Comparison of ENCODE assay signal across 19 mouse cellular contexts in genomic region chr10:32052546-32053295, GRCm38 (mm10).
DNase-seq lines count a peak whose midpoint lies in the region; ATAC-seq and TF ChIP-seq lines count a peak whose summit lies in the region.
"Had no signal": no experiment of that assay in that cellular context is flagged by ENCODE, and none has a peak within 500 bp of the region (broad histone marks: within the 10 kb centered on the region; RNA-seq: fewer than 3 reads in every experiment).

No protein-coding gene starts in this region.

- WGBS in forebrain, embryonic 14.5 days = 83% methylated on average over 5 of the region's 5 CpGs
- 89% methylated on average over 5 of the region's 5 CpGs for WGBS in forebrain, embryonic 11.5 days
- 68% methylated on average over 5 of the region's 5 CpGs for WGBS in forebrain, embryonic 16.5 days
- 83% methylated on average over 5 of the region's 5 CpGs for WGBS in hindbrain, embryonic 16.5 days

- H3K27me3 ChIP-seq in forebrain, embryonic 14.5 days (replicated peaks; ENCODE audit: control insufficient read depth, insufficient read depth, low read length) = no peaks in the 10 kb centered on the region
- no peaks in the 10 kb centered on the region for H3K27me3 ChIP-seq in forebrain, embryonic 11.5 days (ENCODE audit: control insufficient read depth, insufficient read depth, low read length)
- no peaks in the 10 kb centered on the region for H3K27me3 ChIP-seq in forebrain, embryonic 16.5 days (replicated peaks; ENCODE audit: control insufficient read depth, insufficient read depth, low read length)
- H3K27me3 ChIP-seq in hindbrain, embryonic 16.5 days (replicated peaks; ENCODE audit: control insufficient read depth, insufficient read depth, low read length) = no peaks in the 10 kb centered on the region
- H3K27me3 ChIP-seq: embryonic facial prominence, embryonic 13.5 days; heart, embryonic 13.5 days; hindbrain, embryonic 15.5 days had no signal

- no peaks in the 10 kb centered on the region for H3K4me1 ChIP-seq in forebrain, embryonic 14.5 days (ENCODE audit: control insufficient read depth, insufficient read depth, low read length)
- H3K4me1 ChIP-seq in forebrain, embryonic 11.5 days (replicated peaks; ENCODE audit: control insufficient read depth, insufficient read depth, low read length) = no peaks in the 10 kb centered on the region
- peaks cover 3% of the 10 kb centered on the region; the same call in 1 of the 2 replicates for H3K4me1 ChIP-seq in forebrain, embryonic 16.5 days (replicated peaks; ENCODE audit: control insufficient read depth, insufficient read depth, low read length)
- H3K4me1 ChIP-seq in hindbrain, embryonic 16.5 days (ENCODE audit: control insufficient read depth, insufficient read depth, low read depth, low read length) = no peaks in the 10 kb centered on the region
- H3K4me1 ChIP-seq: embryonic facial prominence, embryonic 13.5 days; heart, embryonic 13.5 days; hindbrain, embryonic 15.5 days had no signal

- H3K9ac ChIP-seq in forebrain, embryonic 14.5 days (ENCODE audit: low read length) = no peak overlapping the region
- H3K9ac ChIP-seq in forebrain, embryonic 11.5 days (ENCODE audit: low read length) = no peak overlapping the region
- no peak overlapping the region for H3K9ac ChIP-seq in forebrain, embryonic 16.5 days (replicated peaks; ENCODE audit: low read depth, low read length)
- H3K9ac ChIP-seq in hindbrain, embryonic 16.5 days (ENCODE audit: low read depth, low read length) = no peak overlapping the region
- H3K9ac ChIP-seq: embryonic facial prominence, embryonic 13.5 days; heart, embryonic 13.5 days; hindbrain, embryonic 15.5 days had no signal

- no peak overlapping the region for H3K4me3 ChIP-seq in forebrain, embryonic 14.5 days (ENCODE audit: low read depth, low read length)
- no peak overlapping the region for H3K4me3 ChIP-seq in forebrain, embryonic 11.5 days (ENCODE audit: low read depth, low read length)
- H3K4me3 ChIP-seq in left cerebral cortex, adult 2 months = no peak overlapping the region
- no peak overlapping the region for H3K4me3 ChIP-seq in forebrain, embryonic 16.5 days (replicated peaks; ENCODE audit: low read length)
- no peak overlapping the region for H3K4me3 ChIP-seq in hindbrain, embryonic 16.5 days (ENCODE audit: low read length)
- H3K4me3 ChIP-seq: embryonic facial prominence, embryonic 13.5 days; heart, embryonic 13.5 days; hindbrain, embryonic 15.5 days had no signal

- intact Hi-C loops in left cerebral cortex, adult 2 months (cut with DNase I) = no loop called here

- ATAC-seq in forebrain, embryonic 14.5 days = peak; percentile 34; the same call in 1 of the 2 replicates
- ATAC-seq in forebrain, embryonic 11.5 days (replicated peaks; ENCODE audit: low FRiP score) = no peak
- peak; percentile 92 for ATAC-seq in forebrain, embryonic 16.5 days
- ATAC-seq in hindbrain, embryonic 16.5 days = no peak
- ATAC-seq: inflammation-experienced regulatory T-cells, adult 6 months; intestine, postnatal 0 days had no signal

- peak; percentile 55 for DNase-seq in forebrain, embryonic 14.5 days (ENCODE audit: low spot score)
- DNase-seq in forebrain, embryonic 11.5 days (ENCODE audit: low spot score) = no peak
- no peak for DNase-seq in left cerebral cortex, adult 2 months (ENCODE audit: extremely low spot score in 1 of 2, low spot score in 2 of 2)
- DNase-seq in left cerebral cortex, adult 11 months (ENCODE audit: low spot score) = no peak
- peak; percentile 59 for DNase-seq in brain, embryonic 14.5 days (ENCODE audit: low read depth)
- no peak for DNase-seq in retina, embryonic 14.5 days (ENCODE audit: low spot score)
- DNase-seq: adrenal gland, postnatal 14 days; cerebellum, adult 11-12 months; cerebellum, adult 9-10 months; cerebellum, postnatal 25 days; gastrocnemius, postnatal 14 days; kidney, adult 8-10 months had no signal

- TF ChIP-seq CTCF in left cerebral cortex, adult 2 months (IDR thresholded peaks at IDR 0.05) = no peak
- TF ChIP-seq CTCF in brain, embryonic 14.5 days (IDR thresholded peaks at IDR 0.05; ENCODE audit: borderline replicate concordance, extremely low read depth, insufficient read depth, insufficient read length) = no peak

- no peak overlapping the region for H3K4me2 ChIP-seq in forebrain, embryonic 14.5 days (ENCODE audit: low read length)
- H3K4me2 ChIP-seq in forebrain, embryonic 11.5 days (ENCODE audit: low read depth, low read length, severe bottlenecking) = no peak overlapping the region
- H3K4me2 ChIP-seq in forebrain, embryonic 16.5 days (ENCODE audit: low read length) = no peak overlapping the region
- H3K4me2 ChIP-seq in hindbrain, embryonic 16.5 days (ENCODE audit: low read length) = no peak overlapping the region
- H3K4me2 ChIP-seq: embryonic facial prominence, embryonic 13.5 days; heart, embryonic 13.5 days; hindbrain, embryonic 15.5 days had no signal

- H3K36me3 ChIP-seq in forebrain, embryonic 14.5 days (ENCODE audit: control insufficient read depth, insufficient read depth, low read length) = no peaks in the 10 kb centered on the region
- no peaks in the 10 kb centered on the region for H3K36me3 ChIP-seq in forebrain, embryonic 11.5 days (ENCODE audit: control insufficient read depth, insufficient read depth, low read length)
- H3K36me3 ChIP-seq in forebrain, embryonic 16.5 days (ENCODE audit: control insufficient read depth, insufficient read depth) = no peaks in the 10 kb centered on the region
- H3K36me3 ChIP-seq in hindbrain, embryonic 16.5 days (ENCODE audit: control insufficient read depth, insufficient read depth, low read length) = no peaks in the 10 kb centered on the region
- H3K36me3 ChIP-seq: embryonic facial prominence, embryonic 13.5 days; heart, embryonic 13.5 days; hindbrain, embryonic 15.5 days had no signal

- no peaks in the 10 kb centered on the region for H3K9me3 ChIP-seq in forebrain, embryonic 14.5 days (replicated peaks; ENCODE audit: control insufficient read depth, low read length)
- H3K9me3 ChIP-seq in forebrain, embryonic 11.5 days (ENCODE audit: control insufficient read depth, low read length) = no peaks in the 10 kb centered on the region
- H3K9me3 ChIP-seq in forebrain, embryonic 16.5 days (ENCODE audit: control insufficient read depth, low read length) = no peaks in the 10 kb centered on the region
- H3K9me3 ChIP-seq in hindbrain, embryonic 16.5 days (ENCODE audit: control insufficient read depth, low read length) = no peaks in the 10 kb centered on the region
- H3K9me3 ChIP-seq: embryonic facial prominence, embryonic 13.5 days; heart, embryonic 13.5 days; hindbrain, embryonic 15.5 days had no signal

- H3K27ac ChIP-seq in forebrain, embryonic 14.5 days (ENCODE audit: low read depth, low read length) = no peak overlapping the region
- no peak overlapping the region for H3K27ac ChIP-seq in forebrain, embryonic 11.5 days (ENCODE audit: low read depth, low read length)
- peak overlapping the region; percentile 75 for H3K27ac ChIP-seq in left cerebral cortex, adult 2 months
- H3K27ac ChIP-seq in forebrain, embryonic 16.5 days (ENCODE audit: low read length) = no peak overlapping the region
- H3K27ac ChIP-seq in hindbrain, embryonic 16.5 days (ENCODE audit: low read depth, low read length) = no peak overlapping the region
- H3K27ac ChIP-seq: embryonic facial prominence, embryonic 13.5 days; heart, embryonic 13.5 days; hindbrain, embryonic 15.5 days had no signal

- TF ChIP-seq POLR2A in brain, embryonic 14.5 days (IDR thresholded peaks at IDR 0.05; ENCODE audit: borderline replicate concordance, extremely low read depth, insufficient read depth, insufficient read length, poor library complexity, severe bottlenecking) = no peak

Comparison
In these comparisons a context has a peak if more than half of its experiments do, and no peak if none do; other contexts are left out.
1. ATAC-seq: peak in forebrain, embryonic 14.5 days (single experiment) and forebrain, embryonic 16.5 days (single experiment); none in forebrain, embryonic 11.5 days (single experiment) and hindbrain, embryonic 16.5 days (single experiment).
2. DNase-seq: peak in forebrain, embryonic 14.5 days (single experiment) and brain, embryonic 14.5 days (single experiment); none in forebrain, embryonic 11.5 days (single experiment), left cerebral cortex, adult 2 months (0 of 2), left cerebral cortex, adult 11 months (single experiment) and retina, embryonic 14.5 days (single experiment).